Mouse (Mus musculus): ENCODE results near the gene Cep41.

The Cep41 gene

GRCm38 (mm10) chr6:30710371-30711364 lies 17.1 kb upstream of the Cep41 start:
- DNase-seq (ENCODE audit: low spot score), result no peak

GRCm38 (mm10) chr6:30709115-30709514 lies 15.6 kb upstream of the Cep41 start:
- no peak for DNase-seq (ENCODE audit: low spot score)

- DNase-seq (ENCODE audit: low spot score), result no peak
These were observed 10.5 kb upstream of the Cep41 start for GRCm38 (mm10) chr6:30703977-30704602.

- DNase-seq (ENCODE audit: low spot score), result no peak
These were observed 9.9 kb upstream of the Cep41 start for GRCm38 (mm10) chr6:30703476-30703875.

- DNase-seq (ENCODE audit: low spot score), result no peak
These were observed 9.3 kb upstream of the Cep41 start for GRCm38 (mm10) chr6:30702881-30703280.

- DNase-seq (ENCODE audit: low spot score), result no peak
These were observed 6.6 kb upstream of the Cep41 start for GRCm38 (mm10) chr6:30700182-30700581.

GRCm38 (mm10) chr6:30698036-30698435 lies 4.5 kb upstream of the Cep41 start:
- DNase-seq (ENCODE audit: low spot score), result no peak

GRCm38 (mm10) chr6:30697464-30697863 lies 3.9 kb upstream of the Cep41 start:
- DNase-seq (ENCODE audit: low spot score), result no peak

- no peak for DNase-seq (ENCODE audit: low spot score)
These were observed 1.6 kb upstream of the Cep41 start for GRCm38 (mm10) chr6:30695124-30695523.

GRCm38 (mm10) chr6:30694209-30694608 lies 660 bp upstream of the Cep41 start:
- no peak for DNase-seq (ENCODE audit: low spot score)

GRCm38 (mm10) chr6:30692826-30693225 lies 723 bp downstream of the Cep41 start:
- no peak for DNase-seq (ENCODE audit: low spot score)

- no peak for DNase-seq (ENCODE audit: low spot score)
These were observed 6.4 kb downstream of the Cep41 start for GRCm38 (mm10) chr6:30687198-30687597.

GRCm38 (mm10) chr6:30684570-30684969 lies 9.0 kb downstream of the Cep41 start:
- DNase-seq (ENCODE audit: low spot score), result no peak

GRCm38 (mm10) chr6:30681935-30682900 lies 11.3 kb downstream of the Cep41 start:
- no peak for DNase-seq (ENCODE audit: low spot score)

- DNase-seq (ENCODE audit: low spot score), result no peak
These were observed 13.1 kb downstream of the Cep41 start for GRCm38 (mm10) chr6:30680442-30680841.

GRCm38 (mm10) chr6:30679567-30679966 lies 14.0 kb downstream of the Cep41 start:
- DNase-seq (ENCODE audit: low spot score), result no peak

GRCm38 (mm10) chr6:30678482-30678881 lies 15.1 kb downstream of the Cep41 start:
- DNase-seq (ENCODE audit: low spot score), result no peak

GRCm38 (mm10) chr6:30677591-30677990 lies 16.0 kb downstream of the Cep41 start:
- no peak for DNase-seq (ENCODE audit: low spot score)

- no peak for DNase-seq (ENCODE audit: low spot score)
These were observed 17.0 kb downstream of the Cep41 start for GRCm38 (mm10) chr6:30676506-30676905.

GRCm38 (mm10) chr6:30675281-30675771 lies 18.2 kb downstream of the Cep41 start:
- no peak for DNase-seq (ENCODE audit: low spot score)

GRCm38 (mm10) chr6:30674714-30675280 lies 18.8 kb downstream of the Cep41 start:
- DNase-seq (ENCODE audit: low spot score), result no peak

Data from urinary bladder, postnatal 25 days (tissue).